Mouse (Mus musculus): ENCODE measurements at regions not wholly inside any gene's neighbourhood (a gene's known extent, or its start where the extent isn't known, plus 50 kb on each side); places are given as distances from the start of the nearest gene placed in this dataset.

- DNase-seq (ENCODE audit: low read depth), result no peak
Measured at GRCm38 (mm10) chr15:96167256-96167655, 120.1 kb upstream of the Arid2 start.

GRCm38 (mm10) chr15:96169726-96170467, 117.4 kb upstream of the Arid2 start:
- TF ChIP-seq CTCF (IDR thresholded peaks at IDR 0.05; ENCODE audit: borderline replicate concordance, extremely low read depth, insufficient read depth, insufficient read length) (no peak), POLR2A (IDR thresholded peaks at IDR 0.05; ENCODE audit: borderline replicate concordance, extremely low read depth, insufficient read depth, insufficient read length, poor library complexity, severe bottlenecking) (no peak)

More at GRCm38 (mm10) chr15:96167256-96167655, 120.1 kb upstream of the Arid2 start:
- TF ChIP-seq POLR2A (IDR thresholded peaks at IDR 0.05; ENCODE audit: borderline replicate concordance, extremely low read depth, insufficient read depth, insufficient read length, poor library complexity, severe bottlenecking), result no peak
- TF ChIP-seq CTCF (IDR thresholded peaks at IDR 0.05; ENCODE audit: borderline replicate concordance, extremely low read depth, insufficient read depth, insufficient read length), result no peak

GRCm38 (mm10) chr15:96170986-96171769, 116.1 kb upstream of the Arid2 start:
- TF ChIP-seq POLR2A (IDR thresholded peaks at IDR 0.05; ENCODE audit: borderline replicate concordance, extremely low read depth, insufficient read depth, insufficient read length, poor library complexity, severe bottlenecking) (no peak), CTCF (IDR thresholded peaks at IDR 0.05; ENCODE audit: borderline replicate concordance, extremely low read depth, insufficient read depth, insufficient read length) (no peak)
- peak; percentile 80 for DNase-seq (ENCODE audit: low read depth)

More at GRCm38 (mm10) chr15:96169726-96170467, 117.4 kb upstream of the Arid2 start:
- peak; percentile 71 for DNase-seq (ENCODE audit: low read depth)

GRCm38 (mm10) chr15:96177911-96178310, 109.4 kb upstream of the Arid2 start:
- no peak for DNase-seq (ENCODE audit: low read depth)
- TF ChIP-seq POLR2A (IDR thresholded peaks at IDR 0.05; ENCODE audit: borderline replicate concordance, extremely low read depth, insufficient read depth, insufficient read length, poor library complexity, severe bottlenecking) (no peak), CTCF (IDR thresholded peaks at IDR 0.05; ENCODE audit: borderline replicate concordance, extremely low read depth, insufficient read depth, insufficient read length) (no peak)

- TF ChIP-seq POLR2A (IDR thresholded peaks at IDR 0.05; ENCODE audit: borderline replicate concordance, extremely low read depth, insufficient read depth, insufficient read length, poor library complexity, severe bottlenecking) (no peak), CTCF (IDR thresholded peaks at IDR 0.05; ENCODE audit: borderline replicate concordance, extremely low read depth, insufficient read depth, insufficient read length) (no peak)
- DNase-seq (ENCODE audit: low read depth), result peak; percentile 78
Measured at GRCm38 (mm10) chr15:96178374-96179109, 108.8 kb upstream of the Arid2 start.

- DNase-seq (ENCODE audit: low read depth), result no peak
- no peak for TF ChIP-seq CTCF (IDR thresholded peaks at IDR 0.05; ENCODE audit: borderline replicate concordance, extremely low read depth, insufficient read depth, insufficient read length)
- no peak for TF ChIP-seq POLR2A (IDR thresholded peaks at IDR 0.05; ENCODE audit: borderline replicate concordance, extremely low read depth, insufficient read depth, insufficient read length, poor library complexity, severe bottlenecking)
Measured at GRCm38 (mm10) chr15:96179511-96179910, 107.8 kb upstream of the Arid2 start.

GRCm38 (mm10) chr15:96180036-96180435, 107.3 kb upstream of the Arid2 start:
- no peak for TF ChIP-seq POLR2A (IDR thresholded peaks at IDR 0.05; ENCODE audit: borderline replicate concordance, extremely low read depth, insufficient read depth, insufficient read length, poor library complexity, severe bottlenecking)

GRCm38 (mm10) chr15:96180977-96181376, 106.3 kb upstream of the Arid2 start:
- TF ChIP-seq POLR2A (IDR thresholded peaks at IDR 0.05; ENCODE audit: borderline replicate concordance, extremely low read depth, insufficient read depth, insufficient read length, poor library complexity, severe bottlenecking), result no peak
- no peak for TF ChIP-seq CTCF (IDR thresholded peaks at IDR 0.05; ENCODE audit: borderline replicate concordance, extremely low read depth, insufficient read depth, insufficient read length)
- no peak for DNase-seq (ENCODE audit: low read depth)

More at GRCm38 (mm10) chr15:96180036-96180435, 107.3 kb upstream of the Arid2 start:
- DNase-seq (ENCODE audit: low read depth), result no peak

- DNase-seq (ENCODE audit: low read depth), result no peak
- TF ChIP-seq POLR2A (IDR thresholded peaks at IDR 0.05; ENCODE audit: borderline replicate concordance, extremely low read depth, insufficient read depth, insufficient read length, poor library complexity, severe bottlenecking) (no peak), CTCF (IDR thresholded peaks at IDR 0.05; ENCODE audit: borderline replicate concordance, extremely low read depth, insufficient read depth, insufficient read length) (no peak)
Measured at GRCm38 (mm10) chr15:96182313-96182712, 105.0 kb upstream of the Arid2 start.

GRCm38 (mm10) chr15:96183069-96183468, 104.2 kb upstream of the Arid2 start:
- no peak for DNase-seq (ENCODE audit: low read depth)
- no peak for TF ChIP-seq POLR2A (IDR thresholded peaks at IDR 0.05; ENCODE audit: borderline replicate concordance, extremely low read depth, insufficient read depth, insufficient read length, poor library complexity, severe bottlenecking)
- TF ChIP-seq CTCF (IDR thresholded peaks at IDR 0.05; ENCODE audit: borderline replicate concordance, extremely low read depth, insufficient read depth, insufficient read length), result no peak

- TF ChIP-seq POLR2A (IDR thresholded peaks at IDR 0.05; ENCODE audit: borderline replicate concordance, extremely low read depth, insufficient read depth, insufficient read length, poor library complexity, severe bottlenecking) (no peak), CTCF (IDR thresholded peaks at IDR 0.05; ENCODE audit: borderline replicate concordance, extremely low read depth, insufficient read depth, insufficient read length) (no peak)
- no peak for DNase-seq (ENCODE audit: low read depth)
Measured at GRCm38 (mm10) chr15:96184666-96185065, 102.7 kb upstream of the Arid2 start.
